Mouse (Mus musculus) gonadal fat pad, adult 2 months (tissue): ENCODE results near the gene Plce1. TPM values are rescaled to one million over a fixed set of nuclear protein-coding genes. Genes with fewer than 3 reads are reported as not detected.
"Not testable (repeated sequence)": the region's sequence is repeated elsewhere in the genome, so short reads cannot be mapped to it uniquely, and the experiment has no call there.

Experiments used
- DNase-seq: peaks from one replicate; pipeline ENCODE4 v3.0.0-alpha.2; 2012; ENCODE audit warnings: low read depth
- polyA plus RNA-seq: library from polyadenylated mRNA; depleted of rRNA; stranded (reverse); fragments of >200 nt; gene quantifications from 2 replicates; pipeline ENCODE4 v1.2.3, GENCODE M21; 2012

Plce1 gene
- polyA plus RNA-seq, 1 experiment: 5.4 TPM

GRCm38 (mm10) chr19:38488103-38488912, 7.4 kb downstream of the Plce1 start:
- no peak for DNase-seq

GRCm38 (mm10) chr19:38498233-38498632, 17.3 kb downstream of the Plce1 start:
- no peak for DNase-seq

DNA sequence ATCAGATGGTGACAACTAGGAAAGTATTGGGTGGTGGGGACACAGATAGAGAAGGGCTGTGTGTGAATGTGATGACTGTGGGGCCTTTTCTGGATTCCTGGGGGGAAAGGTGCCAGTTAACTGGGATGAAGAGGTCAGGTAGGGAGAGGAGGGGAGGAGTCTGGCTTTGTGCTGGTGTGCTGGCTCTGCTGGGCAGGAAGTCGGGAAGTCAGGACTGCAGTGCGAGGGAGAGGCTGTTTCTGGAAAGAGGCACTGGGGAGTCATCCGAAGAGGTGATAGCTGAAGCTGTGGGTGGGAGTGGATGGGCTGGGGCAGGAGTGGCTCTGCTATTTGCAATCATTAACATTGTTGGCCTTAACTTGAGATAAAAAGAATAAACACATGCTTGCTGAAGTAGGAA, 23.7 kb downstream of the Plce1 start:
- no peak for DNase-seq

DNA sequence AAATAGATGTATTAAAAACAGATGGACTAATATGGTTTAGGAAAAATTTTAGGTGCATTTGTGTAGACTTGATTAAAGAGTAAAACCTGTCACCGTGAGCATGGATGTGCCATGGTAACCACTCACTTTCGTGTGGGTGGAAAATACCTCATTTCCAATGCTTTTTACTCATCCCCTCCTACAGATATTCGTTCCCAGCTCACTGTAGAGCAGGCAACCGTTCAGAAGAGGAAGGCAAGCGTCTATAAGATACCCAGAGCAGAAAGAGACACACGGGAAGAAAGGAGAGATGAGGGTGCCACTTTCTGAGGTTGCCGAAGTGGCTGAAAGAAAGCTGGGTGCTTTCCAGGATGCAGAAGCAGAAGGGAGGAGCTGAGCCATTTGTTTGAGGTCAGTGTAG, 25.2 kb downstream of the Plce1 start:
- no peak for DNase-seq

DNA sequence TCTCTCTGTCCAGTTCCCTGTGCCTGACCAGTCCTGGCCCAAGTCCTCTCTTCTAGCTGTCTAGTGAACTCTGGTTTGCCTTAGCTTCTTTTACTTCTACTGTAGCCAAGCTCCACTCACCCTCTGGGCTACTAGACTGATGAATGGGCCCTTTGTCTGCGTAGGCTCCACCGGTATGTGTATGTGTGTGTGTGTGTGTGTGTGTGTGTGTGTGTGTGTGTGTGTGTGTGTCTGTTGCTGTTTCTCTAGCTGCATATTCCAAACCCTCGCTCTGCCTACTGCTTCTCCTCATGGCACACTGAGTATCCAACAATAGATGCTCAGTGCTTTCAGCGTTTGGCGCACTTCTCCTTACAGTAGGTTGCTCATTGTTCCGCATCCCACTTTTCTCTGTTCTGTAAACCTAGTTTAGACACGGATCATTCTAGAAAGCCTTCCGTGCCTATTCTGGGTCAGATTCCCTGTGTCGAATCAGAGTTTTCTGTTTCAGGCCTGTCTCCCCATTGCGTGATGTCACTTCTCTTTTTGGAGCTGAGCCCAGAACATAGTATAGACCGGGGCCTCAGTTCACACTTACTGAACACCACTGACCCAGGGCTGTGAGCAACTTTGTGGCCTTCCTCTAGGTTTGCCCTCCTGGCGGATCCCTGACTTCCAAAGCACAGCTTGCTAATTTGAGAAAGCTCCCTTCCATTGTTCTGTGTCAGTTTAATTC, 26.5 kb downstream of the Plce1 start:
- DNase-seq: no peak

DNA sequence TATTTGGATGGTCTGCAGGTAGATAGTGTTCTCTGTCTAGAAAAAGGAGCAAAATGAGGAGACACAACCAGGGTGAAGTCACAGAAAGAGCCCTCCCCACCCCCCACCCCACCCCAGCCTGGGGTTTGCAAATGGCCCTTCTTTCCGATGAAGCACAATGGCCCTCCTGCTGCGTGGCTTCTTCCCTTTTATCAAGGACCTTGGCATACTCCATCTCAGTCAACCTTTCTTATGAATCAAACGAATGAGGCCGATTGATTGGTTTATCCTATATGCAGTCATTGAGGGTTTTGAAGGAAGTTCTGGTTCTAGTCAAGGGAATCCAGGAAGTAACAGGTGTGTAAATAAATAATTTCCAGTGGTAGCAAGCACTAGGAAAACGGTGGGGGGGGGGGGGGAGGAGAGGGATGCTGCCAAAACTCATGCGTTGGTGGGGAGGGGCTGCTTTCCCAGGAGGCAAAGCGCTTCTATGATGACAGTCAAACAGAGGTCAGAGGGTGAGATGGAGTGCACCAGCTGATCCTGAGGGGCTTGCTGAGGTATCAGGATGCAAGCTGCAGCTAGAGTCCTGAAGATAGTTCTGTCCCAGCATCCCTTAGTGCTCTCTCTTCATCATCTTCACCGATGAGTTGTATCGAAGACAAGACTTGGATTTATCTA, 27.2 kb downstream of the Plce1 start:
- DNase-seq: no peak

DNA sequence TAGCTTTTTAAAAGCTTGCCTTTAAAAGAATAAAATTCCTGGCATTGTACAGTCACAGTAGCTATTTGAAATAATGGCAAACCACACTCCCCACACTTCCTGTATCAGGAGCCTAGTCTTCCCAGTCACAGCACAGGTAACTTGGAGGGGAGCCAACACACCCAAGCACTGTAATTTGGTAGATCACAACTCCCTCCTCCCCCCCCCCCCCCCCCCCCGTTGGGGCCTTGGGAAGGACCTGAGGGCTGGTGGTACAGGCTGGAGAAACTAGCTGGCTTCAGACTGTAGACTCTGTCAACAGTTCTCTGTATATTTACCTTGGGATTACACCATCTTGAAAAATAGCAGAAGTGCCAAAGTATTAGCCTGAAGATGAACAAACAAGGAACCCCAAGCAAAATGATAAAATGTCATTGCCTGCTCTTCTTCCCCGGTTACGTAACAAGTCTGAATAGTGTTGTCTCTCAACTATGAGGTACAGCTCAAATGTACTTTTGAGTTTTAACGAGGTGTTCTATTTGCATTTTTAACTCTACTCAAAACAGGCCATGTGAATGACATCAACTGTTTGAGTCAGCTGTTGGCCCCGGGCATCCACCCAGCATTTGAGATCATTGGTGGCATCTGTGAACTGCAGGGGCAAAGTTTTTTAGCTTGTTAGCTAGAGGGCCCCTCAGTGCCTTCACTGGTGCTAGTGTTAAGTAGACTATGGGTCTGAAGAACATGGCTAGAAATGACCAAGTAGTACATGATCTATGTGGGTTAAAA, 33.7 kb downstream of the Plce1 start:
- no peak for DNase-seq

DNA sequence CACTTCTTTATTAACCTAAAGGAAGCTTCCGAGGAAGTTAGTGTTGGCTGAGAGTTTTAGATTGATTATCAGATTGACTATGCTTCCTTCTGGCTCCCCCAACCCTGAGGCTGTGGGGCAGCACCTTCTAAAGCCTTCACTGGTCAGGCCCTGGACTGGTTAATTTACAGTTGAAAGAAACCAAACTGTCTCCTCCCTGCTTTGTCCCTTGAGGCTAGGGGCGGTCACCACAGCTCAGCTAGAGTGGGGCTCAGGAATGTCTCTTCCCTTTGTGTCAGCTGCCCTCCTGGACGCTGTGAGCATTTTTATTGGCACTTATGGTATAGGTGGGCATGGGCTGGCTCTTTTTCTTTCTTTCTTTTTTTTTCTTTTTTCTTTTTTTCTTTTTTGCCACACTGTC, 45.9 kb downstream of the Plce1 start:
- no peak for DNase-seq

DNA sequence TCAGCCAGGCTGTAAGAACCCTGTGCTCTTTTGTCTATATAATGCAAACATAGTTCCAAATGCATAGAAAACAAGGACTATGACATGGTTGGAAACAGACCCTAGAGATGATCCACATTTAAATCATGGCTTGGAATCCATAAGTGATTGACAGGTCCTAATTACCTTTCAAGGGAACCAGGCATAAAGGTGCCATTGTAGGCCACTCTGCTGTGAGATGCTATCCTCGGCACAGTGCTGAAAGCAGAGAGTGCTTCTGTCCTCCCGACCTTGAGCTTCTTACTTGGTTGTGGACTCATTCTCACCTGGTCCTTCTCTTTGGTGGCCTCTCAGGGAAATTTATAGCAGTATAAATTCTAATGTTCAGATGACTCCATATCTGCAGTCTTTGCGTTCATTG, 46.6 kb downstream of the Plce1 start:
- no peak for DNase-seq

GRCm38 (mm10) chr19:38533230-38533629, 52.3 kb downstream of the Plce1 start:
- no peak for DNase-seq

GRCm38 (mm10) chr19:38539338-38539737, 58.4 kb downstream of the Plce1 start:
- DNase-seq: no peak

- no peak for DNase-seq
Measured at GRCm38 (mm10) chr19:38540549-38540948, 59.6 kb downstream of the Plce1 start.

DNA sequence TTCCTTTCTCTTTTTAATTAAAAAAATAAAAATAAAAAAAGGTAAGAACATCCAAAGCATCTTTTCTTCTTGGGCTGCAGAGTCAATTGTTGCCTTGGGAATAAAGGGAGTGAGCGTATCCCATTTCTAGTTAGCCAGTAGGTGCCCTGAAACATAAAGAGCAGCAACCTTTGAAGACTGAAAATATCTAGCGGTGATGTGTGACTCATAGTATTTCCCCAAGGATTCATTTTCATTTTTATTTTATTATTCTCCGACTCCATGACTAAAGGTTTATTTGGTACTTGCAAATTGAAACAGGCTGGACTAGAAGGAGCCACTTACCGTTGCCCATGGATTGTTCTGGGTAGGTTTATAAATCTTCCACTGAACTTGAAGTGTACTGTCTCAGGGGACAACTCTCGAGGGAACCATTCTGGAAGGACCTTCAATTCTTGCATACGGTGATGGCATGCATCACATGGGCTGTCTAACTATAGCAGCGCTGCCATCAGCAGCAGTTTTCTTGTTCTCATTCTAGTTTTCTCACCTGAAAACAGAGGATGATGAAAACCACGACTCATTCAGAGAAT, 68.7 kb downstream of the Plce1 start:
- no peak for DNase-seq

DNA sequence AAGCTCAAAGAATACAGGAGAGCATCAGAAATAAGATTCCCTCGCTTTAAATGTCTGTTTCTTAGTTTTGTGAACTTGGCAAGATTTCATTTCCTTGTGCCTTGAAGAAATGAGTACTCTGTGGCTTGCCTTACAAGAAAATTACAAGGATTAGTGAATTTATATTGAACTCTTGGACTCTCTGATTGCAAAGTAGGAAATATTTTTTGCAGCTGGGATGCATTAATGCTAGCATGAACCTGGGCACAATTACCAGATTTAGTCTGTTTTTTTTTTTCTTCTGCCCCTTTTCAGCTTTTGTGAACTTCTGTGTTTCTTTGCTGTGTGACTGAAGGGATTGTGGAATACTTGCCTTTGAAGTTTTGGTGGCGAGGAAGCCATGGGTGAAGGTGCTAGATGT, 72.6 kb downstream of the Plce1 start:
- no peak for DNase-seq

GRCm38 (mm10) chr19:38555399-38555798, 74.5 kb downstream of the Plce1 start:
- no peak for DNase-seq

DNA sequence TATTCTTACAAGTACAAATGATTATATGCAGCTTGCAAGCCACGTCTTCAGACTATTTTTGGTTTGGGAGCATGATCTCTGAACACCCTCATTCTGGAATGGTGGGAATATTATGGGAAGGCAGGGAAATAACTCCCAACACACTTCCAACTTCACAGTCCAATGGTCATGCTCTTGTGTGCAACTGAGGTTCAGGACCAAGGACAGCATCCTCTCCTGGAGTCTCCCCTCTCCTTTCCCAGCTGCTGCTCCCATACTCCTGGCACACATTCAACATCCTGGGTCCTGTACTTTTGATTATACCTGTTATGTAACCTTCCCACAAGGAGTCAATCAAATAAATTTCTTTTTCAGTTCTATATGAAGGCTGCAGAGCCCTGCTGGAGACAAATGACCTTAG, 77.9 kb downstream of the Plce1 start:
- DNase-seq: no peak

DNA sequence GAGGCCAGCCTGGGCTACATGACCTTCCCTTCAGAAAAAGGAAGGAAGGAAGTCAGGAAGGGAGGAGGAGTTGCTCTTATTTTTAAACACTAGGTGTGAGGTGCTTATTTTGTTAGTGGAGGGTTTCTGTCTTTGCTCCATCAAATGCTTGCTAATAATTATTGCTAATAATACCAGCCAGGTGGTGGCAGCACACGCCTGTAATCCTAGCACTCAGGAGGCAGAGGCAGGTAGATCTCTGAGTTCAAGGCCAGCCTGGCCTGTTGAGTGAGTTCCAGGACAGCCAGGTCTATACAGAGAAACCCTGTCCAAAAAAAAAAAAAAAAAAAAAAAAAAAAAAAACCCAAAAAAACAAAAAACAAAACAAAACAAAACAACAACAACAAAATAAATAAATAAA, 81.0 kb downstream of the Plce1 start:
- DNase-seq: not testable (repeated sequence)

GRCm38 (mm10) chr19:38566156-38566555, 85.2 kb downstream of the Plce1 start:
- no peak for DNase-seq

DNA sequence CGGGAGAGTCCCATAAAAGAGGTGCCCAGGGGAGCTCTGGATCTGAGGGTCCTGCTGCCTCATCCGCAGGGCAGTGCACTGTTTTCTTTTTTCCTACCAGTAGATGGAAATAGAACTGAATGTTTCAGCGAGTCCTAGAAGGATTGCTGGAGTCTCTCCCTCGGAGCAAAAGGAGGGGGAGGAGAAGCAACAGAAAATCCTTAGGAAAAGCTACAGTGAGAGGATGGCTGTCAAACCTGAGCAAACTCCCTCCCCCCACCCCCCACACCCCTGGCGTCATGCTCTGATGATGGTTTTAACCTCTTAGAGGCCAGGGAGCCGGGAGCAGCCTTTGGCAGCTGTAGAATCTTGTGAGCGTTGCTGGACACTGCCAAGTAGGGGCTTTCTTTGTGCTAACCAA, 85.8 kb downstream of the Plce1 start:
- no peak for DNase-seq

DNA sequence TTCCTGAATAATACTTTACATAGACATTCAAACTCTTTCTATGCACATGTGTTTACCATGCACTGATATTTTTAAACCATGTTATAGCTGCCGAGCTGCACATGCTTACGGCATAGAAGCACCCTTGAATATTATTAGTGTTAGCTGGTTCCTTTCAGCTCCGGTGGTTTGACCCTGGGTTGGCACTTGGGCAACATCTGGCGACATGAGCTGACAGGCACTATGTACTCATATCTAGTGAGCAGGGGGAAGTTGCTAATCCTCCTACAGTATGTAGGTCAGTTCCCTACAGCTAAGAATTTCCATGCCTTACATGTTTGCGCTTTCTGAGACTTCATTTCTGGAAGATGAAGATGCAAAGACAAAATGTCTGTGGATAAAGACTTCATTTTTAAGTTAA, 86.4 kb downstream of the Plce1 start:
- DNase-seq: no peak

DNA sequence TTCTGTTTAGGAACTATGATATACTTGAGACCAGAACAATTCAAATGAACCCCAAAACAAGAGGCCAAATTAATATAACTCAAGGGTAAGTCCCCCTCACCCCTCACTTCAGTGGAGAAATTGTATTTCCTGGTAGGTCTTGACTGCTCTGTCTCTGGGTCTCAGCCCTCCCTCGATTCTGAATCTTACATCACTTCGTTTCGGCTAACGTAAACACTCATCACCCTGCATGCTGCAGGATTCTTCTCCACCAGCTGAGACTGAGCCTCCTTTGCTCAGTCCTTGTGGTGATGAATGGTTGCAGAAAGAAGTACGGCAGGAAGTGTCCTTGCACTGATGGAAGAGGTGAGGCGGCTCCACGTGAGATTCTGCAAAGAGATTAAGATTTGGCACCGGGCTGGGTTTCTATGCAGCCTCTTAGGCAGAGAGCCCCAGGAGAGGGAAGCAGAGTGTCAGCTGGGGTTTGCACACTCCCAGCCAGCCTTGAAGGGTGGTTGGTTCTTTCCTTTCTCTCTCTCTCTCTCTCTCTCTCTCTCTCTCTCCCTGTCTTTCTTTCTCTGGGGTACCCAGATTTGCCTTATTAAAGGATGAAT, 97.7 kb downstream of the Plce1 start:
- no peak for DNase-seq
